Mouse (Mus musculus) hindbrain, embryonic 11.5 days (tissue): ENCODE data around the gene Wdr38. TPM values are rescaled to one million over a fixed set of nuclear protein-coding genes. Genes with fewer than 3 reads are reported as not detected.

ENCODE experiments used
- ATAC-seq: fragments of 200-750 bp; cut with Nextera tagmentation; 2 replicates; pipeline ENCODE4 v1.8.0; 2017; ENCODE audit warnings: mild to moderate bottlenecking, moderate TSS enrichment, moderate library complexity; ENCODE audit not compliant: low FRiP score
- DNase-seq: peaks from one replicate; pipeline ENCODE4 v3.0.0-alpha.2; 2015; ENCODE audit warnings: low spot score
- H3K27ac ChIP-seq: fragments of 300-500 bp; sonication (generic); 2 replicates; pipeline ENCODE4 v1.5.1; 2014; ENCODE audit warnings: mild to moderate bottlenecking, low read depth, low read length
- H3K27me3 ChIP-seq: fragments of 300-500 bp; sonication (generic); 2 replicates; pipeline ENCODE4 v1.6.1; 2014; ENCODE audit warnings: mild to moderate bottlenecking, low read length, moderate library complexity, mixed read lengths; ENCODE audit not compliant: control insufficient read depth, insufficient read depth
- H3K36me3 ChIP-seq: fragments of 300-500 bp; sonication (generic); 2 replicates; pipeline ENCODE4 v1.6.1; 2014; ENCODE audit warnings: mild to moderate bottlenecking, low read length, moderate library complexity, mixed read lengths; ENCODE audit not compliant: control insufficient read depth, insufficient read depth
- H3K4me1 ChIP-seq: fragments of 300-500 bp; sonication (generic); replicated peaks from 2 replicates; pipeline ENCODE4 v1.6.1; 2014; ENCODE audit warnings: low read length, mixed read lengths; ENCODE audit not compliant: control insufficient read depth, insufficient read depth
- H3K4me2 ChIP-seq: fragments of 300-500 bp; sonication (generic); replicated peaks from 2 replicates; pipeline ENCODE4 v1.6.1; 2014; ENCODE audit warnings: mild to moderate bottlenecking, low read depth, low read length
- H3K4me3 ChIP-seq: fragments of 300-500 bp; sonication (generic); 2 replicates; pipeline ENCODE4 v1.5.1; 2014; ENCODE audit warnings: low read depth, low read length
- H3K9ac ChIP-seq: fragments of 300-500 bp; sonication (generic); 2 replicates; pipeline ENCODE4 v1.6.1; 2014; ENCODE audit warnings: low read depth, low read length
- H3K9me3 ChIP-seq: fragments of 300-500 bp; sonication (generic); 2 replicates; pipeline ENCODE4 v1.6.1; 2016; ENCODE audit warnings: low read length; ENCODE audit not compliant: control insufficient read depth
- WGBS: fragments of 180-500 bp; shearing (Covaris S2); extraction: QIAGEN DNeasy Blood & Tissue Kit; methylation state at CpG from one replicate; pipeline ENCODE4 v1.1.7; 2014; 5-methylcytosine and 5-hydroxymethylcytosine counted together
- polyA plus RNA-seq: library from polyadenylated mRNA; unstranded; fragments of >200 nt; fragmentation: Nextera tagmentation; extraction: Ambion mirVana; gene quantifications from 2 replicates; pipeline ENCODE4 v1.2.1, GENCODE M21; 2014

The Wdr38 gene
- polyA plus RNA-seq, 1 experiment from 2014 or later, result 1.5 TPM

DNA sequence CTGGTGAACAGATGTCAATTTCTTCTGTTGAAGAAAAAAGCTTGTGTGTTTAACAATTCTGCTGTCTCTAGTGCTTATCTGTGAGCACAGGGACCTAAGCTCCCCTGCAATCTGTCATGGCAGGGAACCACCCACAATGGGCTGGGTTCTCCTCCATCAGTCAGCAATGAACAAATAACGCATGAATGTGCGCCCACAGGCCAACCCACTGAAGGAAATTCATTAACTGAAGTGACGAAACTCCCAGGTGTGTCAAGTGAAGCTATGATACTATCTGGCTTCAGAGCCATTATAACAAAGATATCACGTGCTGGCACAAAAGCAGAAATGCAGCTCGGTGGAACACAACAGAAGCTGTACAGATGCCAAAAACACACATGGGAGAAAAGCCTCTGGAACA, 27.2 kb upstream of the Wdr38 start:
- DNase-seq, result no peak
- whole genome bisulfite sequencing, result 86% methylated on average over 5 of the region's 5 CpGs
- H3K4me1 ChIP-seq, result no peaks in the 10 kb centered on the region

DNA sequence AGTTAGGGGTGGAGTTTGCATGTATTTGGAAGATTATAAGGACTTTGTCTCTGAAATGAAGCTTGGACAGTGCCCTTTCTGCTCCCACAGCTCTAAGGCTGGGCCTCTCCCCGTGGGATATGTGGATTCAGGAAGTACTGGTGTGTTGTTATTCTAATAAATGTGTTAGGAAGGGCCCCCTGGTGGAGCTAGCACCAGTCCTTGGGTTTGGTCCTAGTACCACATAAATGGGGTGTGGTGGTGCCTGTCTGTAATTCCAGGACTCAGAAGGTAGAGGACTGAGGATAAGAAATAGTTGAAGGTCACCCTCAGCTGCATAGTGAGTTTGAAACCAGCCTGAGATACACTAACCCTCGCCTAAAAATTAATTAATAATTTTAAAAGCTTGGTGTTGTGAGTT, 24.1 kb upstream of the Wdr38 start:
- Histone ChIP-seq H3K4me2 (no peak overlapping the region), H3K9ac (no peak overlapping the region), H3K4me1 (no peaks in the 10 kb centered on the region), H3K27me3 (no peaks in the 10 kb centered on the region), H3K36me3 (no peaks in the 10 kb centered on the region), H3K9me3 (no peaks in the 10 kb centered on the region), H3K4me3 (no peak overlapping the region), H3K27ac (no peak overlapping the region)
- 20% methylated on average over 2 of the region's 2 CpGs for WGBS
- ATAC-seq (no peak), DNase-seq (no peak)

More for the DNA sequence above, 27.2 kb upstream of the Wdr38 start:
- no peak overlapping the region for H3K9ac ChIP-seq
- no peak overlapping the region for H3K27ac ChIP-seq
- H3K4me2 ChIP-seq, result no peak overlapping the region
- no peaks in the 10 kb centered on the region for H3K27me3 ChIP-seq
- ATAC-seq, result no peak
- no peaks in the 10 kb centered on the region for H3K36me3 ChIP-seq
- no peaks in the 10 kb centered on the region for H3K9me3 ChIP-seq
- no peak overlapping the region for H3K4me3 ChIP-seq

DNA sequence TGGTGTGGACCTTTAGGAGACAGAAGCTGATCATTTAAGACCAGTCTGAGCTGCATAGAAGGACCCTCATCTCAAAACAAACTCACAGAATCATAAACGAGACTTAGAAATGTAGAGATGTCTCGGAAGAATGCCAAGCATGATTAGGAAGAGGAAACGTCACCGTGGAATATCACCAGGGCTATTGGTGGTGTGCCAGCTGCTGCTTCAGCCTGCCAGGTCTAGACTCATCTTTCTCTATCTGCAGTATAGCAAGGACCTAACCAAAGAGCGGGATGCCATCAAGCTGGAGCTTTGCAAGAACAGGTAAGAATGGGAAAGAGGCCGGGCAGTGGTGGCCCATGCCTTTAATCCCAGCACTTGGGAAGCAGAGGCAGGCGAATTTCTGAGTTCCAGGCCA, 23.6 kb upstream of the Wdr38 start:
- no peak for DNase-seq

DNA sequence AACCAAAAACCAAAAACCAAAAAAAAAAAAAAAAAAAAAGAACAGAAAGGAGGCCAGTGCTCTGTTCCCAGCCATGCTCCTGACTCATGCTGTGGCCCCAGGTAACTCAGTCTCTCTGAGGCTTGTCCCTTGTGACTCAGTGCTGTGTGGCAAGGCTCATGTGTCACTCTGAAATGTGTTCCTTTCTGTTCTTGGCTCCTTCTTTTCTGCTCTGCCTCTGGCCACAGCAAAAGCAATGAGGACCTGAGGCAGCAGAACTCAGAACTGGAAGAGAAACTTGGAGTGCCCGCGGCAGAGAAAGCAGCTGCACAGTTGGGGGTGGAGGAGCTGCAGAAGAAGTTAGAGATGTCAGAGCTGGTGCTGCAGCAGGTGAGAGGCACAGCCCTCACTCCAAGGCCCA, 23.1 kb upstream of the Wdr38 start:
- DNase-seq, result no peak
- no peaks in the 10 kb centered on the region for H3K9me3 ChIP-seq
- no peaks in the 10 kb centered on the region for H3K4me1 ChIP-seq
- no peak overlapping the region for H3K27ac ChIP-seq
- no peak overlapping the region for H3K9ac ChIP-seq
- no peaks in the 10 kb centered on the region for H3K27me3 ChIP-seq
- no peak for ATAC-seq
- WGBS, result 32% methylated on average over 2 of the region's 2 CpGs
- no peaks in the 10 kb centered on the region for H3K36me3 ChIP-seq
- H3K4me3 ChIP-seq, result no peak overlapping the region
- H3K4me2 ChIP-seq, result no peak overlapping the region

More for the DNA sequence above, 23.6 kb upstream of the Wdr38 start:
- no peak for ATAC-seq
- Histone ChIP-seq H3K4me1 (no peaks in the 10 kb centered on the region), H3K4me3 (no peak overlapping the region), H3K9me3 (no peaks in the 10 kb centered on the region), H3K9ac (no peak overlapping the region), H3K27ac (no peak overlapping the region), H3K27me3 (no peaks in the 10 kb centered on the region), H3K36me3 (no peaks in the 10 kb centered on the region), H3K4me2 (no peak overlapping the region)
- WGBS, result 78% methylated on average over 7 of the region's 7 CpGs

DNA sequence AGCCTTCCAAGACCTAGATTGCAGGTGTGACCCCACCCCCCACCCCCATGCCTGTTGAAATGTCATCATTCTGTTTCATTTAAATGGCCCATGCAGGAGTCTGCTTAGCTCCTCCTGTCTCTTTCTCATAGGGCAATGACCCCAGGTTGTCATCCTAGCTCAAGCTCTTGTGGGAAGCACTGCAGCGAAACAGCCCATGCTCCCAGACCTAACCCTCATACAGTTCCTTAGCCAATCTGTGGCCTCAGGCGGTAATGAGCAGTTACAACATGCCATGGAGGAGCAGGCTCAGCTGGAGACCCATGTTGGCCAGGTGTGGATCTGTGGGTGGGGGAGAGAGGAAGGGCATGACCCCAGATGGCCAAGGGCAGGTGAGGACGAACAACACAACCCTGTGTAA, 22.1 kb upstream of the Wdr38 start:
- 83% methylated on average over 3 of the region's 3 CpGs for WGBS
- H3K36me3 ChIP-seq, result no peaks in the 10 kb centered on the region
- H3K4me1 ChIP-seq, result no peaks in the 10 kb centered on the region
- DNase-seq, result no peak
- no peak overlapping the region for H3K4me3 ChIP-seq
- H3K9me3 ChIP-seq, result no peaks in the 10 kb centered on the region
- no peak for ATAC-seq
- H3K27ac ChIP-seq, result no peak overlapping the region
- H3K27me3 ChIP-seq, result no peaks in the 10 kb centered on the region
- no peak overlapping the region for H3K4me2 ChIP-seq
- H3K9ac ChIP-seq, result no peak overlapping the region

DNA sequence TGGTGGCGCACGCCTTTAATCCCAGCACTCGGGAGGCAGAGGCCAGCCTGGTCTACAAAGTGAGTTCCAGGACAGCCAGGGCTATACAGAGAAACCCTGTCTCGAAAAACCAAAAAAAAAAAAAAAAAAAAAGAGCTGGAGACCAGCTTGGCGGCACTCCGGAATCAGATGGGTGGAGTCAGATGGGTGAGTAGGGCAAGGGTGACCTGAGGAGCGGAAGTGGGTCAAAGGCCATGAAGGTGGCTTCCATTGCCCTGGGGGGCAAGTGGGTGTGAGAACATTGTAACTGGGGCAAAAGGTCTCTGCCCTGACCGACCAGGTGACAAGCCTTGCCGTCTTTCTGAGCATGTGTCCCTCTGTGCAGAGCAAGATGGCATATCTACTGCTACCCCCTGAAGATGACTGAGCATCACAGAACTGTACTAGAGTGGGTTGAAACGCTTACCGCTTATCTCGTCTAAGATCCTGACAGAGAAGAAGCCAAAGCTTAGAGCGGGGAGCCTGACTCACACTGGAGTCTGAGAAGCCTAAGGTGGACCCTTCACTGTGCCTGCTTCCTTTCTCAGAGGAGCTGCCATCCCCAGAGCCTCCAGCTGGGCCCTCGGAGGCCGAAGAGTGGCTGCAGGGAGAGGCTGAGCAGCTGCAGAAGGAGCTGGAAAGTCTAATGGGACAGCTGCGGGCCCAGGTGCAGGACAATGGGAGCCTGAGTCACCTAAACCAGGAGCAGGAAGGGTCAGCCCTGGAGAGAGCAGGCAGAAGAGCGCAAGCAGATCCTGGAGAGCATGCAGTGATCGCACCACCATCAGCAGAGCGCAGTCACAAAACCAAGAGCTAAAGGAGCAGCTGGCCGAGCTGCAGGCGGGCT, 21.1 kb upstream of the Wdr38 start:
- no peaks in the 10 kb centered on the region for H3K36me3 ChIP-seq
- WGBS, result 85% methylated on average over 21 of the region's 21 CpGs
- no peaks in the 10 kb centered on the region for H3K9me3 ChIP-seq
- no peaks in the 10 kb centered on the region for H3K4me1 ChIP-seq
- H3K4me3 ChIP-seq, result no peak overlapping the region
- no peak overlapping the region for H3K9ac ChIP-seq
- H3K27me3 ChIP-seq, result no peaks in the 10 kb centered on the region
- no peak overlapping the region for H3K4me2 ChIP-seq
- no peak overlapping the region for H3K27ac ChIP-seq
- no peak for DNase-seq
- ATAC-seq, result no peak

DNA sequence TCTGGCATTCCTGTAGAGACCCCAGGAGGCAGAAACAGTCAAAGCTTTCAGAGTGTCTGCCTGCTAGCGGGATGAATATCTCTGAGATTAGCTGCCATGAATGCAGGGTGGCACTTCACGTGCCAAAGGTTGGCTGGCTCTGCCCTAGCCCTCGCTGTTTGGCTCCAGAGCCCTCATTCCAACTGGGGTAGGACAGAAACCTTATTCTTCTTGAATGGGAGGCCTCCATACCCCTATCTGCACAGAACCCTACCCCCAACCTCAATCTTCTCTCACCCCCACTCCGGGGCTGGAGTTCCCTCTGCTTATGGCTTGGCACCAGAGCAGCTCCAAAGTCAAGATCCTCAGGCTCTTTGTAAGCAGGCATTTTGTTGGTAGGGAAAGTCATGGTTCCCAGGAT, 19.4 kb upstream of the Wdr38 start:
- no peaks in the 10 kb centered on the region for H3K4me1 ChIP-seq
- H3K27me3 ChIP-seq, result no peaks in the 10 kb centered on the region
- no peak overlapping the region for H3K9ac ChIP-seq
- H3K4me3 ChIP-seq, result no peak overlapping the region
- H3K27ac ChIP-seq, result no peak overlapping the region
- H3K4me2 ChIP-seq, result no peak overlapping the region
- no peaks in the 10 kb centered on the region for H3K36me3 ChIP-seq
- H3K9me3 ChIP-seq, result no peaks in the 10 kb centered on the region
- 64% methylated on average over 4 of the region's 4 CpGs for WGBS
- ATAC-seq (no peak), DNase-seq (no peak)

DNA sequence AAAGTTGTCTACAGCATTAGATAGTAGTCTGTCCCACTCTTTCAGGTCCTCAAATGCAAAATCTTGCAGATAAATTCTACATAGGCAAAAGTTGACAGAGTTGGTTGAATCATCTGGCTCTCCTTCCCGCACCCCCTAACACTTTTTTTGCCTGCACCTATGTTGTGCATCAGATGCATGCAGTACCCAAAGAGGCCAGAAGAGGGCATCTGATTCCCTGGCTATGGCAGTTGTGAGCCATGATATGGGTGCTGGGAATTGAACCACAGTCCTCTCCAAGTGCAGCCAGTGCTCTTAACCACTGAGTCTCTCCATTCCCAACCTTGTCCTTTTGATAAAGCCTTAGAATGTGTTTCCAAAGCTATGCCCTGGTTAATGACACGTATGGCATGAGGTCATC, 13.8 kb upstream of the Wdr38 start:
- Histone ChIP-seq H3K9ac (no peak overlapping the region), H3K4me2 (no peak overlapping the region), H3K27ac (no peak overlapping the region), H3K9me3 (no peaks in the 10 kb centered on the region), H3K4me1 (no peaks in the 10 kb centered on the region), H3K27me3 (no peaks in the 10 kb centered on the region), H3K36me3 (no peaks in the 10 kb centered on the region), H3K4me3 (no peak overlapping the region)
- DNase-seq (no peak), ATAC-seq (no peak)
- WGBS, result 100% methylated on average over 2 of the region's 2 CpGs

DNA sequence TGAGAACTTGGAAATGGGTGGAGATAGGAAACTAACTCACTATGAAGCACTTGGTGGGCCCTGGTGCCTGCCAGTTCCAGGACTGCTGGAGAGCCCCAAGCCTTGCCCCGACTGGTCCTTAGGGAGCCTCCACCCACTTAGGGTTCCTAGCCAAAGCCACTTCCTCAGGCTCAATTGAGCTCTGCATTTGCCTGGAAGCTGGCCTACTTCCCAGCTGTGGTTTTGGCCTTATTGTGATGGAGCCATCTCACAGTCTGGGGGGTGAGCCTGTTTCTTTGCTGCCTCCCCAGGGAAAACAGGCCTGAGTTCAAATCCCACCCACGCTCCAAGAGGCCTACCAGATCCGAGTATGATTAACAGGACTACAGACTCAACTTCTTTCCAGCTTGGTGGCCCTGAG, 10.7 kb upstream of the Wdr38 start:
- no peak for ATAC-seq
- no peak for DNase-seq
- no peaks in the 10 kb centered on the region for H3K4me1 ChIP-seq
- no peak overlapping the region for H3K4me2 ChIP-seq
- no peak overlapping the region for H3K27ac ChIP-seq
- WGBS, result 89% methylated on average over 3 of the region's 3 CpGs
- H3K36me3 ChIP-seq, result no peaks in the 10 kb centered on the region
- no peak overlapping the region for H3K9ac ChIP-seq
- H3K4me3 ChIP-seq, result no peak overlapping the region
- H3K9me3 ChIP-seq, result no peaks in the 10 kb centered on the region
- no peaks in the 10 kb centered on the region for H3K27me3 ChIP-seq
